Mouse (Mus musculus): ENCODE results near the gene Efna3.
A peak's percentile ranks its signal among the peaks of the same experiment; 100 is the strongest.

Efna3 gene

GRCm38 (mm10) chr3:89337721-89338578 is 15.2 kb upstream of the Efna3 start, which contains the start of gene Efna4:
Gene Efna4 (minus strand): TSS chr3:89338028.
- peak; percentile 61 for DNase-seq (ENCODE audit: low spot score)

GRCm38 (mm10) chr3:89337062-89337720 is 14.4 kb upstream of the Efna3 start:
- no peak for DNase-seq (ENCODE audit: low spot score)

- no peak for DNase-seq (ENCODE audit: low spot score)
Observed at GRCm38 (mm10) chr3:89336529-89336928, 13.8 kb upstream of the Efna3 start.

GRCm38 (mm10) chr3:89333053-89333452 is 10.3 kb upstream of the Efna3 start:
- DNase-seq (ENCODE audit: low spot score) = no peak

- no peak for DNase-seq (ENCODE audit: low spot score)
Observed at GRCm38 (mm10) chr3:89332476-89332875, 9.7 kb upstream of the Efna3 start.

DNA sequence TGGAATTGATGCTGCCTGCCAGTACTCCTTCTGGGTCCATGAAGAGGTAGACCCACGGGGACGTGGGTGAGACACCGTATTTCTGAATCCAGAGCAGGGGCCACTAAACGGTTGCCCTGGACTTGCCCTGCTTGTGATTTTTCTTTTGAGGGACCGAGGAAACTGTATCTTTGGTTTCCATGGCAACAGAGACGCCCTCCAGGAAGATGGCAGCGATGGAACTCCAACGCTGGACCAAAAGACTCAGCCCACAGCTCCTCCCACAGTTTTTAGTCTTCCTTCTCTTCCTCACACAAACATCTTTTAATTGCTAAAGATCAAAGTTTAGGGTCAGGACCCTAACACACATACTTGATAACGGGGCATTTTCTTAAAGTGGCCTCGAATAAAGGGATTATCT is 9.2 kb upstream of the Efna3 start:
- DNase-seq (ENCODE audit: low spot score) = no peak

DNA sequence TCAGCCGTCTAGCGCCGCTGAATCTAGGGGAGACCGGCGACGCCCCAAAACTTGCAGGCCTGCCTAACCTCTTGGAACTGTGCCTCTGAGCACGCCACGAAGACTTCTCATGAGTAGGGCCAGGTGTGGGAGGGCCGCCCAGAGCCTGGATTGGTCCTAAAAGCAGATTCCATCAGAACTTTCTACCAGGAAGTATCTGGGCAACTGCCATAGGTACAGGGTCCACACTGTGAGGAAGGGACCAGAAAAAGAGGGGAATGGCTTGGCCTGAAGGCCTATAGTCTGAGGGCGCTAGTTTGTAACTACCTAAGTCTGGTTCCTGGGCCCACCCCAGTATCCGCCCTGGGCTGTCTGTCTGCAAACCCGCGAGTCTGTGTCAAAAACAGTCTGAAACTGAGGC is 8.8 kb upstream of the Efna3 start:
- DNase-seq (ENCODE audit: low spot score) = no peak

DNA sequence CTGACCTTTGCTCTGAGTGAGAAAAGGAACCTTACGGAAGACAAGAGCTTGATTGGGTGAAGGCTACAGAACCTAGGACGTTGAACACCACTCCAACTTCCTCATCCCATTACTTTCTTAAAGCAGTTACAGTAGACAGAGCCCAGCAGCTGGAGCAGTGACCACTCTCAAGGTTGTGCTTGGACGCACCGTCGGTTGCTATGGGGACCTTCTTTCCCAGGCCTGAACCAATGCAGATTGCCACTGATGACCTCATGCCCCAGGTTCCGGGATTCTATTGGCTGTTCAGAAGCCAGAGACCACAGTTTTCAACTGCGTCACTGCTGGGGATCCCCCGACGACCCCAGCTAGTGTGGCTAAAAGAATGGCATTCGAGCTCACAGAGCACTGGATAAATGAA is 8.2 kb upstream of the Efna3 start:
- no peak for DNase-seq (ENCODE audit: low spot score)

DNA sequence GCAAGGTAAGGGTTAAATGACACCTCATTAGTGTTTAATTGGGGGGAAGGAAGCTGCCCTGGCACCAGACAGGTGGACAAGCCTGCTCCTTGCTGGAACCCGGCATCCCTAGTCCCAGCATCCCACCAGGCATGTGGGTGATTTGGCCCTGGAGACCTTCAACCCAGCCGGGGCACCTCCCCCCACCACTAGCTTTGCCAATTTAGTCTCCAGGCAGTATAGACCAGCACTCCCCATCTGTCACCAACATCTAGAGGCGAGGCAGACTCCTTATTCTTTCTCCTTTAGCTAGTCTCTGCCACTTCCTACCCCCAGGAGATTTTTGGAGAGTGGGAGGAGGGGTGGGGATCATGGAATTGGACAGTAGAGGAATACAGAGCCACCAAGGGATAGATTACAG is 7.6 kb upstream of the Efna3 start:
- no peak for DNase-seq (ENCODE audit: low spot score)

DNA sequence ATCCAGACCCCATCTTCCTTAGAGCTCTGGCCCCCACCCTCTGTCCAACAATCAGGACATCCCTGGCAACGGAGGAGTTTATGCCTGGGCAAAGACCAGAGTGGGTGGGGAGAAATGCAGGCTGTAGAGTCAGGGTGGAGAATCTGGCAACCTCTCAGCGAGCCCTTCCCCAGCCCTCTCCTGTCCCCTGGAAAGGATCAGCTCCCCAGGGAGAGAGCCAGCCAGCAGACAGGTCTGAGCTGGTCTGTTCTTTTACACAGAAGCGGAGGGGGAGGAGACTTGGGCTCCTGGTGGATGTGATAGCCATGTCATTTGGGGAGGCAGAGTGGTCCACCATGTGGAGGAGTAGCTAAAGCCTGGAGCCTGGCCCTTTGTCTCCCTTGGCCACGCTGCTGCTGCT is 5.9 kb upstream of the Efna3 start:
- no peak for DNase-seq (ENCODE audit: low spot score)

- DNase-seq (ENCODE audit: low spot score) = no peak
Observed at GRCm38 (mm10) chr3:89327371-89327870, 4.7 kb upstream of the Efna3 start.

DNA sequence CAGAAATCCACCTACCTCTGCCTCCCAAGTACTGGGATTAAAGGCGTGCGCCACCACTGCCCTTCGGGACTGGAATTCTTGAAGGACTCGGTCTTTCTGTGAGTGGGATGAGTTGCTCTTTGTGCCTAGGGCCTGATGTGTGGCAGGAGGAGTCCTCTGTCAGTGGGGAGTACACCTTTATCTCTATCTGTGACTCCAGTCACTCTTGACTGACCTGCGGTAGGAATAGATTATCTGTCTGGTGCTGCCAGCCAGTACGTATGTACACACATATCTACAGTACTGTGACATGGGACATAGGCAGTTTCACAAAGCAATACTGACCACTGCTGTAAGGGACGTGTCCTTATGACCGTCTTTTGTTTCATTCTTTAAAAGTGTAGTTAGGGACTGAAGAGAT is 3.1 kb upstream of the Efna3 start:
- no peak for DNase-seq (ENCODE audit: low spot score)

- no peak for DNase-seq (ENCODE audit: low spot score)
Observed at GRCm38 (mm10) chr3:89322131-89322500, 649 bp downstream of the Efna3 start.

DNA sequence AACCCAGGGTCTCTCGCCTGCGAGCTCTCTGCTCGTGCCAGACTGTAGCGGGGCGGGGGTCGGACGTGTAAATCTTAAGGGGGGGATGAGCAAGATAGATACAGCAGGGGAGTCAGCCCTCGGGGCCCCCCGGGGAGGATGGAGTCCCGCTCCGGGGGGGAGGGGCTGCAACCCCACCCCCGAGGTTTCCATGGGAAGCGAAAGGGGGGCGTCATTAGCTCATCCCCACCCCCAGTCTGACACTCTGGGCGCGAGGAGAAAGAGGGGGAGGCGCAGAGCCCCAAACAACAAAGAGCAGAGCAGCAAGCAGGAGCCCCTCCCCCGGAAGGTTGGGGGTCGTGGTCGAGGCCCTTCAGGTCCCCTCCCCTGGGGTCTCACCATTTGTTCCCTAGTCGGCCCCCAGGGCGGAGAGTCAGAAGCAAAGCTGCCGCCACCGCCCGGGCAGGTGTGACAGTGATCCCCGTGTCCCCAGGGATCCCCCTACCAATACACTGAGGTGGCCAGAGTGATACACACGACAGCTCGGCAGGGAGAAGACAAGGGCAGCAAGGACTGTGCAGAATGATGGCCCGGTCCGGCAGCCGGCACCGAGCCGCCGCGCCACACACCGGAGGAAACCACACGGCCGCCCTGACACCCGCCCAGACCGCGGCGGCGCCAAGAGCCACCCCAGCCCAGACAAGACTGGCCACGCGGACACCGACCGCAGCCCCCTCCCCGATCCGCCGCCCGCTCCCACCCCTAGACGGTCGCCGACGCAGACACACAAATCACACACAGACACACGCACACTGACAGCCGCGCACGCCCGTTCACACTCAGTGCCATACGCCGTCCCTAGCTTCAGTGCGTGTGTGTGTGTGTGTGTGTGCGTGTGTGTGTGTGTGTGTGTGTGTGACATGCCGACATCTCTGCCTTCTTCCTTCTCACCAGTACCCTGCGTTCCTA is 1.3 kb downstream of the Efna3 start:
- no peak for DNase-seq (ENCODE audit: low spot score)

- DNase-seq (ENCODE audit: low spot score) = peak; percentile 29
Observed at GRCm38 (mm10) chr3:89320581-89321182, 2.1 kb downstream of the Efna3 start.

DNA sequence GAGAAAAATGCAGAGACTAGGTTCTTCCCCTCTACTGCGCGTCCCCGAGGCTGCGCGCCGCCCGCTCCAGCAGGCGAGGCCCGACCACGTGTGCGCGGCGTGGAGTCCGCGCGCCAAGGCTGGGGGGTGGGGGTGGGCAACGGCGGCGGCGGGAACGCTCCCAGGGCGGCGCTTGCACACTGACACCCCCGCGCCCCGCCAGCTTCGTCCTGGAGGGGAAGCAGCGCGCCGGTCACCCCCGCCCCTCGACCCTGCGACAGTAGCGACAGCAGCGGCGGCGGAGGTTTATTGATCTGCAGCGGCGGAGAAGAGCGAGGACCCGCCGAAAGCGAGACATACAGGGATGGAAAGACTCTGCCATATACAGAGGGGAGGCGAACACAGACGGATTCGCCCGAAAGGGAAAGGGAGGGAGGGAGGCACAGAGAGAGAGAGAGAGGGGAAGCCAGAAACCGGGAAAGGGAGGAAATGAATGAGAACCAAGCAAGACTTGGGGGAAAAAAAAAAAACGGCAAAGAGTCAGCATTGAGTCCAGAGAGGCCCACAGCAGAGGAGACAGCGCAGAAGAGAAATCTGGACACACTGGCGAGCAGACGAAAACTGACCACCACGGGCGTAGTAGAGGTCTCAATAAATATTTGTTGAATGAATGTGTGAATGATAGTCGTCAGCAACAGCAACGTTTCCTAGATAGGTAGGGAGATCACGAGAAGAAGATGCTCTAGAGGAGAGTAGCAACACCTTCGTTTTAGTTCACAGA is 3.0 kb downstream of the Efna3 start:
- DNase-seq (ENCODE audit: low spot score) = no peak

DNA sequence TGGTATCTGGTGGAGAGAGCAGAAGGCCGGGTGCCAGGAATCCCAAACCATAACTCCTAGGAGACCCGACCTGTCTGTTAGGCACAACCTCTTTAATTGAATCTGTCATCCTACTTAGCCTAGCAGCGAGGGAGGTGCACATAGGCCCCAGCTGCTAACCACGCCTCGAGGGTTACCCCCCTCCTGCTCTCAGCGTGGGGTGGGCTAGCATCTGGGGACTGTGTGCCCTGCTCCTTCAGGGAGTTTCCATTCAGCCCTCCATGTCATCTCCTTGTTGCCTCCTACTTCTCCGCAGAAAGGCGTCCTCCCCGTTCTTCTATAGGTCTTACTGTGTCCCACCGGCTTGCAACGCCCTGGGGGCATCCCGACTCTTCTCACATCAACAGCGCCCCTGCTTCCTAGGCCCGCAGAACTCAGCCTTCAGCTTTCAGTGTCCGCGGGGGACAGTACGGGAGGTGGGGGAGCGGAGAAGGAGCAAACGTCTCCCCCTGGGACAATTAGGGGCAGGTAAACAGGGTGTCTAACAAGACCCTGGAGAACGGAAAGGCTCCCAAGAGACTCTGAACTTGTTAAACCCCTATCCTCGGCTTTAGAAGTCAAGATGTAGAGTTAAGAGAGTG is 3.7 kb downstream of the Efna3 start:
- no peak for DNase-seq (ENCODE audit: low spot score)

DNA sequence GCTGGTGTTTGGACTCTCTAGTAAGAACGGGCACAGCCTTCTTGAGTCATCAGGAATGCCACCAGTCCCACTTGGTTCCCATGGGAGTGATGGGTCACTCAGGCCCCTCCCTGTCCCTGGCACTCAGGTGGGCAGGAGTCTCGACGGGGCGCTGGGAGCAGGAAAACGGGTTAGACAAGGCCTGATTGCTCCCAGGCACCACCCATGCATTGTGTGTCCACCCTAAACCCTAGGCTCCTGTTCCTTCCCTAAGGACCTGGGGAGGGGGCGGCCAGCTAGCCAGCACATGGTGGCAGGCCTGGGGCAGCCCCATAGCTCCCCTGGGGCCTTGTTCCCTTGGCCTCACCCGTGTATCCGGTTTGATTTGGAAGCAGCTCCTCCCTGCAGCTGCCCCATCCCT is 4.4 kb downstream of the Efna3 start:
- DNase-seq (ENCODE audit: low spot score) = no peak

GRCm38 (mm10) chr3:89317246-89317645 is 5.5 kb downstream of the Efna3 start:
- no peak for DNase-seq (ENCODE audit: low spot score)

- DNase-seq (ENCODE audit: low spot score) = peak; percentile 90
Observed at GRCm38 (mm10) chr3:89316833-89317232, 5.9 kb downstream of the Efna3 start.

All from urinary bladder, postnatal 14 days (tissue).